Mouse (Mus musculus) megakaryocyte, adult 5-6 weeks (primary cell): ENCODE results near the gene Lrp3. TPM values are rescaled to one million over a fixed set of nuclear protein-coding genes. Genes with fewer than 3 reads are reported as not detected.
A peak's percentile ranks its signal among the peaks of the same experiment; 100 is the strongest.
"Not testable (repeated sequence)": the region's sequence is repeated elsewhere in the genome, so short reads cannot be mapped to it uniquely, and the experiment has no call there.

ENCODE experiments used
- ATAC-seq: 2 replicates; pipeline ENCODE4 v1.8.0; 2016; ENCODE audit warnings: mild to moderate bottlenecking, inconsistent platforms; ENCODE audit not compliant: poor library complexity, severe bottlenecking
- total RNA-seq, 2 experiments: library from RNA; stranded (forward) in 1 of 2; stranded (reverse) in 1 of 2; fragments of 153-499, 151-499 nt in 1 of 2; fragments of 221-1000, 200-1000 nt in 1 of 2; gene quantifications; 2 replicates each; pipeline versions ENCODE4 v1.2.3 to v1.2.4; 2015 to 2017

Gene Lrp3
- total RNA-seq (2015) (not detected in 2 replicates), total RNA-seq (2017) (not detected in 2 replicates)

DNA sequence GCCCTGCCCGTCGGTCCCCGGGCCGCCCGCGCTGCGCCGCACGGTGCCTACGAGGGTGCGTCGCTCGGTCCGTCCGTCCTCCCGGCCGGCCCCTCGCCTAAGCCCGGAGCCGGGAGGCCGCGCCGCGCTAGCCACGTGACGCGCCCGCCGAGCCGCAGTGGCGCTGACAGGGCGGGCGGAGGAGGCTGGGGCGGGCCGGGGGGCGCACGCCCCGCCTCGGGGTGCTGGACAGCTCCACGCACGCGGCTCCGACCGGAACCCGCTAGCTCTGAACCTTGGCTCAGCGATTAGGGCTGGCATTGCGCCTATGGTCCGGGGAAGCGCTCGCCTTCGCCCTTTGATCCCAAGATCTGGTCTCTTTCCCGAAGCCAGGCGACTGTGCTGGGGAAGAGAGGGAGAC lies at the start of gene Lrp3:
Gene Lrp3, minus strand, starts transcription at position 274 of the 400 bp plus-strand sequence.
- ATAC-seq, result no peak

DNA sequence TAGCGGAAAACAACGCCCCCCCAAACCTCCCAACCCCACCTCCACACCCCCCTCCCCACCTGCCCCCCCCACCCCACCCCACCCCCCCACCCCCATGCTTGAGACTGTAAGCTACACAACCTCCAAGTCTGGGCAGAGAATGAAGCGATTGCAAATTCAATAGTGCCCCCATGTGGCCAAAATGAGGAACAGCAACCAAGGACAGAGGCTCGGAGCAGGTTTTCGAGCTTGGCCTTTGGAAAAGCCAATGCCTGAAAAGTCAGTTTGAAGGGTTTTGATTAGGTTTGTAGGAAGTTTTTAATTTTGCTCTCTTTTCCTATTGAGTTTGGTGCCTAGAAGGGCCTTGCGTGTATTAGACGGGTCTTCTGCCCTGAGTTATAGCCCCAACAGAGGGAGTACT lies 49.4 kb upstream of the Lrp3 start:
- peak; percentile 54; the same call in 1 of the 2 replicates for ATAC-seq

DNA sequence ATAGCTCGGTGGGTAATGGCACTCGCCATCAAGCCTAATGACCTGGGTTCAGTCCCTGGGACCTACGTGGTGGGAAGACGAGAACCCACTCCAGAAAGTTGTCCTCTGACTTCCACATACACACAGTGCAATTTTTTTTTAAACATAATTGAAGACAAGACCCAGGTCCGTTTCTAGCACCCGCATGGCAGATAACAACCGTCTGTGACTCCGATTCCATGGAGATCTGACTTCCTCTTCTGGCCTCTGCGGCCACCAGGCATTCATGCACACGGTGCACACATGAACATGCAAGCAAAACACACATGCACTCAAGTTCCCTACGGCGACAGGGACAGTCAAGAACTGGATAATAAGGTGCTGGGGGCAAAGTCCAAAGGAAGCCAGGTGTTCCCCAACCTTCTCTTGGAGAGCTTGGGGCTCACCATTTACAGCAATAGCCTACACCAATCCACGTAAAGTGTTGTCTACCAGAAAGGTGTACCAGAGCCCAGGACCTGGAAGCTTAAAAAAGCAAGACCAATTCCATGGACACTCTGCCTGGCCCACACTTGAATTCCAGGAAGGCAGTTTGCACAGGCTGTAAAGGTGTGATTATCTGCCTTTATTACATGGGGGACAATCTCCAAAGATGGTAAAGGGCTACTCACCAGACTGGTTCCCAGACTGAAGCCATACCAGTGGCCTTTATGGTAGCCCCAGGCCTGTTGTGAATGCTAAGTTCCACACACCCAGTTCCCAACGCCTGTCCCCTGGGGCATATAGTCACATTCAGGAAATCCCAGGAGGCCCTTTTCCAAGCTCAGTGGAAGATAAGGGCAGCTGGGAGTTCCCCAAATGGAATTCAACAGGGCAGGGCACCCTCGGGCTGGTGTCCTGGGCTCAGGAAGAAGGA lies 48.5 kb upstream of the Lrp3 start:
- ATAC-seq, result no peak

DNA sequence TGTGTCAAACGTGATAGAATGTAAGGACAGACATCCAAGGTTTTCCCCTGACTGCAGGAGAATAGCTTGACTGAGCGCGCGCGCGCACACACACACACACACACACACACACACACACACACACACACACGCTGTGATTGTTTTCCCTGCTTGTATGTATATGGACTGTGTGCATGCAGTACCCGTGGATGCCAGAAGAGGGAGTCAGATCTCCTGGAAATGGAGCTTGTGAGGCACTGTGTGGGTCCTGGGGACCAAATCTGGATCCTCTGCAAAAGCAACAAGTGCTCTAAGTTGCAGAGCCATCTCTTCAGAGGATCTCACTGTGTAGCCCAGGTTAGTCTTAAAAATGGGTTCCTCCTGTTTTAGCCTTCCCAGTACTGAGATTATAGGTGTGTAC lies 44.1 kb upstream of the Lrp3 start:
- ATAC-seq, result no peak

- ATAC-seq, result no peak
Measured at GRCm38 (mm10) chr7:35258294-35258693, 43.0 kb upstream of the Lrp3 start.

DNA sequence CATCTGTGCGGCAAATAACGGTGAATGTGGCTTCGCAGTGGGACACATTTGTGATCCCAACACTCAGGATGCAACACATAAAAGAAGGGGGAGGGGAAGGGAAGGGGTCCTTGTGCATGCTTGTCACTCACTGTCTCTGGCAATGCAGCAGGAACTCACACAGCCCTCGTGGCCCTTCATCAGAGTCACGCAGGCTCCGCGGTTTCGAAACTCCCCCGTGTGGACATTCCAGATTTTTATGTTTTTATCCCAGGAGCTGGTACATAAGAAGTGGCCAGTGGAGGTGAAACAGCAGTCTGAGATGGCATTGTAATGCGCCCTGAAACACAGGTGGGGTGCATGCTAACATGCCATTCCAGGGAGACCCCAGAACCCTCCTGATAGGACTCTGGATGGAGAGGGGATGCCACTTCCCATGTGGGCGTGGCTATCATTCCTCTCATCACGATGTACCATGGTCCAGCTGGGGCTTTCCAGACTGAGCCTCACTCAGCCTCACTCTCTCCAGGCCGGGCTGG lies 36.8 kb upstream of the Lrp3 start:
- no peak for ATAC-seq

GRCm38 (mm10) chr7:35237935-35238334 lies 22.6 kb upstream of the Lrp3 start:
- not testable (repeated sequence) for ATAC-seq

GRCm38 (mm10) chr7:35235308-35235707 lies 20.0 kb upstream of the Lrp3 start:
- no peak for ATAC-seq

GRCm38 (mm10) chr7:35234361-35235245 lies 19.3 kb upstream of the Lrp3 start:
- ATAC-seq, result peak; percentile 89

- no peak for ATAC-seq
Measured at GRCm38 (mm10) chr7:35233861-35234260, 18.6 kb upstream of the Lrp3 start.

DNA sequence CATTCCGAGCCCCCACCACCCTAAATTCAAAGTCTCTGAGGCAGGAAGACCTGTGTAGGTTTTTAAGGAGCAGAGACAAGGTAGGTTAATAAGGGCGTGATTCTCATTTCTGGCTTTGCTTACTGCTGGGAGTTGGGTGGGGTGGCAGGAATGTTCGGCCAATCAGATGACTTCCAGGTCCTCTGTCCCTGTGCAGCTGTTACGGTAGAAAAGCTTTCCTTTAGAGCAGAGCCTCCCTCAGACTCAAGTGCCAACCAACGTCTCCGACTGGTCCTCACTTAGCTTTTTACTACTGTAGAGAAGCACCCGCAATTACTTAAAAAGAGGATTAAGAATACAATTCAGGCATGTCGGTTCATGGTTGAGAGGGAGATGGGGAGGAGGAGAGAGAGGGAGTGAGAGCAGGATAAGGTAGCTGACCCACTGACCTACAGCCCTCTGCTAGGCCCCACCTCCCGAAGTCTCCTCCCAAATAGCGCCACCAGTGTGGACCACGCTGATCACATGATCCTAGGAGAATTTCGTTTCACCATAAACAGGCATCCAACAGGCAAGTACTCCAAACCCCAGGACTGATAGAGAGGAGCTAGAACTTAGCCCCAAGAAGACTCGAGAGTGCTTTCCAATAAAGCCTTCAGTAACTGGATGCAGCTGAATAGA lies 17.6 kb upstream of the Lrp3 start:
- no peak for ATAC-seq

DNA sequence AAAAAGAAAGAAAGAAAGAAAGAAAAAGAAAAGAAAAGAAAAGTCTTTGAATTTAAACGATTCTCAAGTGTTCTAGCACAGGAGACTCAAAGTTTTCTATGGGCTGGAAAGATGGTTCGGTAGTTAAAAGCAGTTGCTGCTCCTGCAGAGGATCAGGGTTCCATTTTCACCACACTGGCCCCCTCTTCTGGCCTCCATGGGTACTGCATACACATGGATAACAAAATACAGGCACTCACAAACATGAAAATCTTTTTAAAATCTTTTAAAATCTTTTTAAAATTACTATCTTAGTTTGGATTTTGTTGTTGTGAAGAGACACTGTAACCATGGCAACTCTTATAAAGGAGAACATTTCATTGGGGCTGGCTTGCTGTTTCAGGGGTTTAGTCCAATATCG lies 15.0 kb upstream of the Lrp3 start:
- ATAC-seq, result no peak

GRCm38 (mm10) chr7:35220694-35221365 lies 5.5 kb upstream of the Lrp3 start:
- no peak for ATAC-seq

GRCm38 (mm10) chr7:35215731-35216130 lies 433 bp upstream of the Lrp3 start:
- ATAC-seq, result no peak

DNA sequence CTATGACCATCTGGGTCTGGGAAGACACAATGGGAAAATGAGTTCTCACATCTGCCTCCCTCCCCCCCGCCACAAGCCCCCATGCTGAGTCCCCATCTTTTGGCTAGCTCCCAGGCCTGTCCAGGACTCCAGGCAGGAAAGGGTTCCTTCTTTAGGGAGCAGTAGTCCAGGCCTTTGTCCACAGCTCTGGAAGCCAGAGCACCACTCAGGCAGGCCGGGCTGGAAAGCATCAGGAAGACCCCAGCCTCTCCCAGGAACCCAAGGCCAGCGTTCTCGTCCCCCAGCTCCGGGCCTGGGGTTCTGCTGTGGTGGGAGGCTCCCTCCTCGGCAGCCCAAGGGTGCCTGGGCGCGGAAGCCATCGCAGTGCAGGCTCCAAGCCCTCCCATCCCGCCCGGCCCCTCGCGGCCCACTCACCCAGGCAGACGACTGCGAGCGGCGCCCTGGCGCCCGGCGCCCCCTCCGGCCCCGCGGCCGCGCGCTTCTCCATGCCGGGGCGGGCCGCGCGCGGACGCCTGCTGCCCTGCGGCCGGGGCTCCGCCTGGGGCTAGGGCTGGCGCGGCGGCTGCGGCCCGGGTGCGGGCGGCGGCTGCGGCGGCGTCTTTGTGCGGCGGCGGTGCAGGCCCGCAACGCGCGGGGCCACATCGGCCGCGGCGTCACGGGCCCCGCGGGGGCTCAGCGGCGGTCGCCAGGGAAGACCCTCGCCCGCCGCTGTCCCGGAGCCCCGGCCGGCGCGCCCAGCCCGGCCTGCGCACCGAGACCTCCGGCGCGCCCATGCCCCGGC lies 666 bp downstream of the Lrp3 start:
- ATAC-seq, result no peak

GRCm38 (mm10) chr7:35211791-35212190 lies 3.5 kb downstream of the Lrp3 start:
- ATAC-seq, result no peak

GRCm38 (mm10) chr7:35199755-35200154 lies 15.5 kb downstream of the Lrp3 start:
- ATAC-seq, result no peak

DNA sequence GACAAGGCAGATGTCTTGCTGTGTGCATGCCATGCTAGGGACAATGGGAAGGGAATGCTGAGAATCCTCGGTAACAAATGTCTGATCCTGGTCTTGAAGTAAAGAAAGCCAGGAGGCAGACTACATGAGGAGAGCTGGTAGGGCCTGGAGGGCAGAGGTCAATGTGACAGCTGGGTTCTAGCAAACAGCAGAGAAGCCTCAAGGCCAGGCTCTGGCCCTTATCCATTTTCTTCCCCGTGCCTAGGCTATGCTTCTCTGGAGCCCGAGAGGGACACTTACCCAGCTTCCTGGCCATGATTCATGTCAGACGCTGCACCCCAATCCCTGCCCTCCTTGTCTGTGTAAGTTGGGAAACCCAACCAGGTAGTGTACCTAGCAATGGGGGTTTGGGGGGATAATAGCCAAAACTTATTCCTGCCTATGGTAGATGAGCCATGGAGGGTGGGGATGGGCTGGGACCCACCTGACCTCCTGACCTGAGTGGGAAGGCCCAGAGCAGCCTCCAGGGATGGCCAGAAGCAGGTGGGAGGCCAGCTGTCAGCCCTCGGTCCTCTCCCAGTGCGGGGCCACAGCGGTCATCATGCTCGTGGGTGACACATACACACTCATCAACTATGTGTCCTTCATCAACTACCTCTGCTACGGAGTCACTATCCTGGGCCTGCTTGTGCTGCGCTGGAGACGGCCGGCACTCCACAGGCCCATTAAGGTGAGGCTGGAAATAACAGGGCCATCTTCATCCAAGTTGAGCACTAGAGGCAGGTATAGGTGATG lies 16.1 kb downstream of the Lrp3 start:
- no peak for ATAC-seq

DNA sequence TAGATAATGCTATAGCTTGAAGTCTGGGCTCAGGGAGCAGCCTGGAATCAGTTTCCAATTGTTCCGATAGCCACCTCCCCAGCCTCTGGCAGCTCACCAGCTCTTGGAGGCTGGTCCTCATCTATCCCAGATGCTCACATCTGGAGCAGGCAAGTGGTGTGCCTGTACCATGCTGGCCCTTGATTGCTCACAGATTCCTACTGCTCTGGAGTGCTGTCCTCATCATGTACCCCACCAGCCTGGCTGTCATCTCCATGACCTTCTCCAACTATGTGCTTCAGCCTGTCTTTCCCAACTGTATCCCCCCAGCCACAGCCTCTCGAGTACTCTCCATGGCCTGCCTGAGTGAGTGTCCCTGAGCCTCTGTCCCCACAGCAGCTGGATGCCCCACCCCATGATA lies 18.3 kb downstream of the Lrp3 start:
- ATAC-seq, result no peak
